Mouse (Mus musculus) spleen, adult 2 months (tissue): ENCODE results near the gene Slc7a4. TPM values are rescaled to one million over a fixed set of nuclear protein-coding genes. Genes with fewer than 3 reads are reported as not detected.

Experiments
- DNase-seq, 2 experiments: peaks; one replicate each; pipeline versions ENCODE4 v3.0.0 to v3.0.0-alpha.2; 2012 to 2021; ENCODE audit warnings: low spot score in 2 of 2, low read depth in 1 of 2
- H3K27ac ChIP-seq: fragments of 200-500 bp; 2 replicates; pipeline ENCODE4 v1.5.1; 2012; ENCODE audit warnings: low read length, inconsistent platforms; ENCODE audit not compliant: insufficient read depth
- H3K27me3 ChIP-seq: fragments of 200-500 bp; 2 replicates; pipeline ENCODE4 v1.6.1; 2012; ENCODE audit warnings: mild to moderate bottlenecking, moderate library complexity, low read length, inconsistent platforms; ENCODE audit not compliant: control insufficient read depth, insufficient read depth
- H3K36me3 ChIP-seq: fragments of 200-500 bp; 2 replicates; pipeline ENCODE4 v1.6.1; 2012; ENCODE audit warnings: mild to moderate bottlenecking, low read length, inconsistent platforms; ENCODE audit not compliant: control insufficient read depth, insufficient read depth
- H3K4me1 ChIP-seq: fragments of 200-500 bp; 2 replicates; pipeline ENCODE4 v1.6.1; 2011; ENCODE audit warnings: inconsistent platforms; ENCODE audit not compliant: control insufficient read depth, insufficient read depth, insufficient read length
- H3K4me3 ChIP-seq: fragments of 200-500 bp; 2 replicates; pipeline ENCODE4 v1.5.1; 2011; ENCODE audit warnings: mild to moderate bottlenecking, inconsistent platforms; ENCODE audit not compliant: insufficient read depth, insufficient read length; ENCODE audit errors: extremely low read depth
- CTCF ChIP-seq: fragments of 200-500 bp; IDR thresholded peaks from 2 replicates; pipeline ENCODE4 v1.5.1; 2011; ENCODE audit warnings: mild to moderate bottlenecking, inconsistent platforms; ENCODE audit not compliant: insufficient read depth, insufficient read length, insufficient replicate concordance; ENCODE audit errors: extremely low read depth
- POLR2A ChIP-seq: fragments of 200-500 bp; IDR thresholded peaks from 2 replicates; pipeline ENCODE4 v1.6.1; 2011; ENCODE audit warnings: low read depth, low read length, inconsistent platforms
- WGBS: fragments of 180-500 bp; shearing (Covaris S2); methylation state at CpG from one replicate; pipeline ENCODE4 v1.1.7; 2018; 5-methylcytosine and 5-hydroxymethylcytosine counted together
- polyA plus RNA-seq: library from polyadenylated mRNA; depleted of rRNA; stranded (reverse); fragments of >200 nt; gene quantifications from 2 replicates; pipeline ENCODE4 v1.2.3, GENCODE M21; 2012

Gene Slc7a4
- polyA plus RNA-seq, 1 experiment: 4.3 TPM

GRCm38 (mm10) chr16:17561751-17562208 is 21.2 kb downstream of the Slc7a4 start, which contains the start of gene P2rx6:
P2rx6 (plus strand) TSS chr16:17561885.
- Histone ChIP-seq H3K27ac (no peak within 1 kb of the TSS), H3K4me1 (no peaks in the 10 kb centered on the region), H3K27me3 (no peaks in the 10 kb centered on the region), H3K36me3 (no peaks in the 10 kb centered on the region), H3K4me3 (no peak within 1 kb of the TSS)
- 6% methylated on average over 10 of the region's 10 CpGs for WGBS
- no peak for DNase-seq
- TF ChIP-seq POLR2A (no peak), CTCF (no peak)

GRCm38 (mm10) chr16:17561128-17561750 is 21.8 kb downstream of the Slc7a4 start, which contains the start of gene Lrrc74b:
Lrrc74b (minus strand) TSS chr16:17561247.
- Histone ChIP-seq H3K4me3 (no peak within 1 kb of the TSS), H3K27me3 (no peaks in the 10 kb centered on the region), H3K4me1 (no peaks in the 10 kb centered on the region), H3K36me3 (no peaks in the 10 kb centered on the region), H3K27ac (no peak within 1 kb of the TSS)
- TF ChIP-seq POLR2A (no peak), CTCF (no peak)
- no peak for DNase-seq
- 17% methylated on average over 22 of the region's 22 CpGs for WGBS

- 75% methylated on average over 9 of the region's 9 CpGs for WGBS
Measured at GRCm38 (mm10) chr16:17559396-17560027, 23.5 kb downstream of the Slc7a4 start.

GRCm38 (mm10) chr16:17558811-17559210 is 24.2 kb downstream of the Slc7a4 start:
- DNase-seq: no peak
- 6% methylated on average over 5 of the region's 5 CpGs for WGBS
- Histone ChIP-seq H3K36me3 (no peaks in the 10 kb centered on the region), H3K4me1 (peaks cover 3% of the 10 kb centered on the region; the same call in 1 of the 2 replicates), H3K4me3 (no peak overlapping the region), H3K27me3 (no peaks in the 10 kb centered on the region), H3K27ac (no peak overlapping the region)
- TF ChIP-seq CTCF: no peak
- no peak for TF ChIP-seq POLR2A

More at GRCm38 (mm10) chr16:17559396-17560027, 23.5 kb downstream of the Slc7a4 start:
- no peak for DNase-seq
- TF ChIP-seq POLR2A: no peak
- TF ChIP-seq CTCF: no peak
- Histone ChIP-seq H3K4me1 (no peaks in the 10 kb centered on the region), H3K27ac (no peak overlapping the region), H3K27me3 (no peaks in the 10 kb centered on the region), H3K36me3 (no peaks in the 10 kb centered on the region), H3K4me3 (no peak overlapping the region)

- WGBS: 6% methylated on average over 5 of the region's 5 CpGs
- Histone ChIP-seq H3K4me1 (peaks cover 3% of the 10 kb centered on the region; the same call in 1 of the 2 replicates), H3K4me3 (no peak overlapping the region), H3K27ac (no peak overlapping the region), H3K27me3 (no peaks in the 10 kb centered on the region), H3K36me3 (no peaks in the 10 kb centered on the region)
- DNase-seq: peak in 1 of 2 experiments; percentile 50
- no peak for TF ChIP-seq POLR2A
- peak; percentile 90 for TF ChIP-seq CTCF
Measured at GRCm38 (mm10) chr16:17557947-17558480, 25.0 kb downstream of the Slc7a4 start.

- 62% methylated on average over 4 of the region's 4 CpGs for WGBS
- no peak for DNase-seq
- peaks cover 3% of the 10 kb centered on the region; the same call in 1 of the 2 replicates for H3K4me1 ChIP-seq
- H3K27me3 ChIP-seq: no peaks in the 10 kb centered on the region
- no peak overlapping the region for H3K27ac ChIP-seq
- H3K36me3 ChIP-seq: no peaks in the 10 kb centered on the region
- no peak for TF ChIP-seq POLR2A
- TF ChIP-seq CTCF: no peak
- no peak overlapping the region for H3K4me3 ChIP-seq
Measured at GRCm38 (mm10) chr16:17556907-17557306, 26.1 kb downstream of the Slc7a4 start.
